Mouse (Mus musculus) liver, embryonic 13.5 days (tissue): ENCODE measurements around the gene Lca5l. TPM values are rescaled to one million over a fixed set of nuclear protein-coding genes. Genes with fewer than 3 reads are reported as not detected.
"Not testable (repeated sequence)": the region's sequence is repeated elsewhere in the genome, so short reads cannot be mapped to it uniquely, and the experiment has no call there.

Experiments
- ATAC-seq: fragments of 200-750 bp; cut with Nextera tagmentation; 2 replicates; pipeline ENCODE4 v1.8.0; 2017; ENCODE audit warnings: low read depth, mild to moderate bottlenecking, moderate number of reproducible peaks, moderate library complexity
- DNase-seq: peaks from one replicate; pipeline ENCODE4 v3.0.0; 2022
- H3K27ac ChIP-seq: fragments of 300-500 bp; sonication (generic); 2 replicates; pipeline ENCODE4 v1.5.1; 2015; ENCODE audit warnings: moderate library complexity, mild to moderate bottlenecking, inconsistent platforms
- H3K27me3 ChIP-seq: fragments of 300-500 bp; sonication (generic); 2 replicates; pipeline ENCODE4 v1.6.1; 2015; ENCODE audit warnings: mild to moderate bottlenecking, inconsistent platforms
- H3K36me3 ChIP-seq: fragments of 300-500 bp; sonication (generic); 2 replicates; pipeline ENCODE4 v1.6.1; 2015; ENCODE audit warnings: mild to moderate bottlenecking, inconsistent platforms
- H3K4me1 ChIP-seq: fragments of 300-500 bp; sonication (generic); replicated peaks from 2 replicates; pipeline ENCODE4 v1.6.1; 2015; ENCODE audit warnings: inconsistent platforms
- H3K4me2 ChIP-seq: fragments of 300-500 bp; sonication (generic); 2 replicates; pipeline ENCODE4 v1.6.1; 2015; ENCODE audit warnings: inconsistent platforms, mild to moderate bottlenecking, moderate library complexity
- H3K4me3 ChIP-seq: fragments of 300-500 bp; sonication (generic); replicated peaks from 2 replicates; pipeline ENCODE4 v1.5.1; 2015; ENCODE audit warnings: mild to moderate bottlenecking, inconsistent platforms
- H3K9ac ChIP-seq: fragments of 300-500 bp; sonication (generic); 2 replicates; pipeline ENCODE4 v1.6.1; 2015; ENCODE audit warnings: mild to moderate bottlenecking, inconsistent platforms
- H3K9me3 ChIP-seq: fragments of 300-500 bp; sonication (generic); replicated peaks from 2 replicates; pipeline ENCODE4 v1.6.1; 2016; ENCODE audit warnings: inconsistent platforms
- WGBS: fragments of 180-500 bp; shearing (Covaris S2); methylation state at CpG from one replicate; pipeline ENCODE4 v1.1.7; 2015; ENCODE audit not compliant: insufficient replicate concordance; 5-methylcytosine and 5-hydroxymethylcytosine counted together
- polyA plus RNA-seq: library from polyadenylated mRNA; unstranded; fragments of >200 nt; fragmentation: Nextera tagmentation; extraction: Ambion mirVana; gene quantifications from 2 replicates; pipeline ENCODE4 v1.2.1, GENCODE M21; 2015

Gene Lca5l
- polyA plus RNA-seq, 1 experiment from 2014 or later: 0.13 TPM

GRCm38 (mm10) chr16:96149311-96149710 lies 42.8 kb downstream of the Lca5l start:
- ATAC-seq (no peak), DNase-seq (no peak)
- H3K27ac ChIP-seq: no peak overlapping the region
- peaks cover 46% of the 10 kb centered on the region for H3K4me1 ChIP-seq
- H3K9ac ChIP-seq: no peak overlapping the region
- H3K27me3 ChIP-seq: no peaks in the 10 kb centered on the region
- H3K4me2 ChIP-seq: no peak overlapping the region
- no peaks in the 10 kb centered on the region for H3K9me3 ChIP-seq
- no peak overlapping the region for H3K4me3 ChIP-seq
- H3K36me3 ChIP-seq: peaks cover 14% of the 10 kb centered on the region
- 71% methylated on average over 9 of the region's 9 CpGs for WGBS

GRCm38 (mm10) chr16:96148834-96149233 lies 43.2 kb downstream of the Lca5l start:
- Histone ChIP-seq H3K27ac (no peak overlapping the region), H3K9me3 (no peaks in the 10 kb centered on the region), H3K4me1 (peaks cover 46% of the 10 kb centered on the region), H3K4me3 (no peak overlapping the region), H3K4me2 (no peak overlapping the region), H3K36me3 (peaks cover 10% of the 10 kb centered on the region), H3K9ac (no peak overlapping the region), H3K27me3 (no peaks in the 10 kb centered on the region)
- WGBS: 64% methylated on average over 6 of the region's 6 CpGs
- no peak for DNase-seq
- no peak for ATAC-seq

GRCm38 (mm10) chr16:96145814-96146213 lies 46.3 kb downstream of the Lca5l start:
- Histone ChIP-seq H3K27me3 (no peaks in the 10 kb centered on the region), H3K27ac (peak overlapping the region; percentile 35), H3K4me3 (peak overlapping the region; percentile 73), H3K4me2 (peak overlapping the region; percentile 95), H3K9ac (peak overlapping the region; percentile 77), H3K4me1 (peaks cover 40% of the 10 kb centered on the region), H3K9me3 (0 out of 2 replicates have a peak, but pooled peaks cover 3% of the 10 kb centered on the region), H3K36me3 (no peaks in the 10 kb centered on the region)
- WGBS: 0% methylated on average over 5 of the region's 5 CpGs
- no peak for DNase-seq
- no peak for ATAC-seq

DNA sequence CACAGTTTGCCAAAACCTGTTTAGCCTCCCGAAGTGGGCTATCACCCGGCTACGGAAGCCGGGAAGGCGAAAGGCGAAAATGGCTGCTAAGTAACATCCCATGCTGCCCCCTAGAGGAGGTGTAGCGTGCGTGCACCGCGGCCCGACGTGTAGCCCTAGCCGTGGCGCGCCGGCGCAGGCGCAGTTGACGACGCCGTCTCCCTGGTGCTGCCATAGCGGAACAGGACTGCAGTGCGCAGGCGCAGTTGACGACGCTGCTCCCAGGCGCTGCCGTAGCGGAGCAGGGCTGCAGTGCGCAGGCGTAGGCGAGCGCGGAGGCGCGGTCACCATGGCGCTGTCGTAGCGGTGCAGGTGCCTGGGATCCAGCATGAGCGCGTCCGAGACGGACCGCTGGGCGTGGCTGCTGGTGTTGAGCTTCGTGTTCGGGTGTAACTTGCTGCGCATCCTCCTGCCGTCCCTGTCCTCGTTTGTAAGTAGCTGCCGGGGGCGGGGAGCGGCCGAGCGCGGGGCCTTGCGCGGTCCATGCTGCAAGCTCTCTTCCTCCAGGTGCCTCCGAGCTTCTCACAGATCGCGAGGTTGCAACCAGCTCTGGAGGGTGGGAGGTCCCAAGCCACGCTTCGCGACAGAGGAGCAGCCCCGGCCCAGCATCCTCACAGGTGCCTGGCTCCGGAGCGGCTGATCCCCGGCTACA lies 46.8 kb downstream of the Lca5l start, which contains the start of gene Wrb:
TSS of gene Wrb (plus strand) at position 298 of the 691 bp plus-strand sequence.
- H3K9ac ChIP-seq: peak within 1 kb of the TSS; percentile 77
- ATAC-seq (peak; percentile 97), DNase-seq (peak; percentile 99)
- peak within 1 kb of the TSS; percentile 35 for H3K27ac ChIP-seq
- WGBS: under 1% methylated on average over 68 of the region's 68 CpGs
- H3K27me3 ChIP-seq: no peaks in the 10 kb centered on the region
- peak within 1 kb of the TSS; percentile 73 for H3K4me3 ChIP-seq
- peak within 1 kb of the TSS; percentile 95 for H3K4me2 ChIP-seq
- 0 out of 2 replicates have a peak, but pooled peaks cover 4% of the 10 kb centered on the region for H3K9me3 ChIP-seq
- peaks cover 36% of the 10 kb centered on the region for H3K4me1 ChIP-seq
- no peaks in the 10 kb centered on the region for H3K36me3 ChIP-seq

DNA sequence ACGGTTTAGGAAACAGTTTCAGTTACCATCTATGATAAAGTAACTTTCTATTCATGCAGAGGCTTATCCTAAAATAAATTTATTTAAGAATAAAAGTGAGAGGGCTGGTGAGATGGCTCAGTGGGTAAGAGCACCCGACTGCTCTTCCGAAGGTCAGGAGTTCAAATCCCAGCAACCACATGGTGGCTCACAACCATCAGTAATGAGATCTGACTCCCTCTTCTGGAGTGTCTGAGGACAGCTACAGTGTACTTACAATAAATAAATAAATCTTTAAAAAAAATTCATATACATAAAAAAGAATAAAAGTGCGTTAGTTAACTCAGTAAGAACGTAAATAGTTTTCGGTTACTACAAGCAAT lies 47.3 kb downstream of the Lca5l start:
- H3K9me3 ChIP-seq, H3K27ac ChIP-seq, DNase-seq, H3K27me3 ChIP-seq, H3K36me3 ChIP-seq, H3K9ac ChIP-seq: not testable (repeated sequence)
- 23% methylated on average over 6 of the region's 6 CpGs for WGBS
- ATAC-seq: peak; percentile 3; the same call in 1 of the 2 replicates
- peak overlapping the region; percentile 95 for H3K4me2 ChIP-seq
- H3K4me3 ChIP-seq: peak overlapping the region; percentile 73
- peaks cover 36% of the 10 kb centered on the region for H3K4me1 ChIP-seq

GRCm38 (mm10) chr16:96128466-96128865 lies 63.6 kb downstream of the Lca5l start:
- H3K9me3 ChIP-seq: no peaks in the 10 kb centered on the region
- peaks cover 23% of the 10 kb centered on the region for H3K36me3 ChIP-seq
- H3K4me2 ChIP-seq: peak overlapping the region; percentile 91
- peaks cover 13% of the 10 kb centered on the region for H3K27me3 ChIP-seq
- H3K27ac ChIP-seq: peak overlapping the region; percentile 25; the same call in 1 of the 2 replicates
- ATAC-seq: no peak
- peak overlapping the region; percentile 79 for H3K4me3 ChIP-seq
- 7% methylated on average over 9 of the region's 9 CpGs for WGBS
- peak overlapping the region; percentile 84 for H3K9ac ChIP-seq
- H3K4me1 ChIP-seq: peaks cover 40% of the 10 kb centered on the region
- no peak for DNase-seq

GRCm38 (mm10) chr16:96127657-96128344 lies 64.3 kb downstream of the Lca5l start, which contains the start of gene Hmgn1:
Hmgn1 (minus strand) TSS chr16:96127729.
- peak within 1 kb of the TSS; percentile 91 for H3K4me2 ChIP-seq
- H3K4me3 ChIP-seq: peak within 1 kb of the TSS; percentile 79
- peaks cover 29% of the 10 kb centered on the region for H3K36me3 ChIP-seq
- under 1% methylated on average over 69 of the region's 72 CpGs for WGBS
- H3K4me1 ChIP-seq: peaks cover 40% of the 10 kb centered on the region
- peaks cover 13% of the 10 kb centered on the region for H3K27me3 ChIP-seq
- peak within 1 kb of the TSS; percentile 73 for H3K27ac ChIP-seq
- DNase-seq (peak; percentile 84), ATAC-seq (peak; percentile 90)
- peak within 1 kb of the TSS; percentile 84 for H3K9ac ChIP-seq
- H3K9me3 ChIP-seq: no peaks in the 10 kb centered on the region

- Histone ChIP-seq H3K9me3 (no peaks in the 10 kb centered on the region), H3K27ac (peak overlapping the region; percentile 73), H3K36me3 (peaks cover 34% of the 10 kb centered on the region), H3K27me3 (peaks cover 13% of the 10 kb centered on the region), H3K4me3 (peak overlapping the region; percentile 79), H3K9ac (peak overlapping the region; percentile 84), H3K4me1 (peaks cover 40% of the 10 kb centered on the region), H3K4me2 (peak overlapping the region; percentile 91)
- DNase-seq (no peak), ATAC-seq (peak; percentile 37)
- WGBS: 1% methylated on average over 47 of the region's 52 CpGs
Observed at GRCm38 (mm10) chr16:96127288-96127656, 64.8 kb downstream of the Lca5l start.

DNA sequence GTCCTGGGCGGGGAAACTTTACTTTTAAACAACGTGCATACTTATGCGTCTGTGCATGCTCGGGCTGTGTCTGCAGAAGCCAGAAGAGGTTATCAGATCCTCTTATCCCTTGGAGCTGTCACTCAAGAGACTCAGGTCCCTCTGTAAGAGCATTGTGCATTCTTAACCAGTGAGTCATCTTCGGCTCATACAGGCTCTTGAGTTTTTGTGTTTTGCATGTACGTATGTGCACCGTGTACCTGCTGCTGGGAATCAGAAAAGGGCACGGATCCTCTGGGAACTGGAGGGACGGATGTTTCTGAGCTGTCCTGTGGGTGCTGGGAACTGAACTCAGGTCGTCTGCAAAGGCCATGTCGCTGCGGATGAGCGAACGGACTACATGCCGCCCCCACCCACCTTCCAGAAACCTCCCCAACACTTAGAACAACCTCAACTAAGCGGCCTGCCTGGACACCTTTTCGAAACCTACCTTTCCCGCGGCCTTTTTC lies 65.3 kb downstream of the Lca5l start:
- Histone ChIP-seq H3K36me3 (peaks cover 35% of the 10 kb centered on the region), H3K9me3 (no peaks in the 10 kb centered on the region), H3K4me3 (peak overlapping the region; percentile 79), H3K4me1 (peaks cover 40% of the 10 kb centered on the region), H3K27ac (peak overlapping the region; percentile 73), H3K4me2 (peak overlapping the region; percentile 91), H3K9ac (peak overlapping the region; percentile 84), H3K27me3 (peaks cover 13% of the 10 kb centered on the region)
- ATAC-seq (no peak), DNase-seq (no peak)
- 3% methylated on average over 19 of the region's 19 CpGs for WGBS

GRCm38 (mm10) chr16:96120022-96120623 lies 71.9 kb downstream of the Lca5l start:
- DNase-seq (no peak), ATAC-seq (no peak)
- no peak overlapping the region for H3K4me3 ChIP-seq
- peaks cover 40% of the 10 kb centered on the region for H3K36me3 ChIP-seq
- peaks cover 5% of the 10 kb centered on the region; the same call in 1 of the 2 replicates for H3K4me1 ChIP-seq
- H3K27me3 ChIP-seq: no peaks in the 10 kb centered on the region
- no peak overlapping the region for H3K4me2 ChIP-seq
- no peak overlapping the region for H3K9ac ChIP-seq
- H3K27ac ChIP-seq: no peak overlapping the region
- no peaks in the 10 kb centered on the region for H3K9me3 ChIP-seq
- WGBS: 52% methylated on average over 4 of the region's 4 CpGs

- Histone ChIP-seq H3K9ac (no peak overlapping the region), H3K4me2 (no peak overlapping the region), H3K4me1 (no peaks in the 10 kb centered on the region), H3K27me3 (no peaks in the 10 kb centered on the region), H3K4me3 (no peak overlapping the region), H3K27ac (no peak overlapping the region), H3K36me3 (no peaks in the 10 kb centered on the region), H3K9me3 (no peaks in the 10 kb centered on the region)
- DNase-seq (no peak), ATAC-seq (no peak)
- WGBS: 34% methylated on average over 4 of the region's 4 CpGs
Observed at GRCm38 (mm10) chr16:96114729-96115128, 77.3 kb downstream of the Lca5l start.
